Mouse (Mus musculus): ENCODE measurements around the gene Hacd2. TPM values are rescaled to one million over a fixed set of nuclear protein-coding genes. Genes with fewer than 3 reads are reported as not detected.

Hacd2 gene
- polyA plus RNA-seq, 2 experiments = 52.8 to 62.2 TPM

DNA sequence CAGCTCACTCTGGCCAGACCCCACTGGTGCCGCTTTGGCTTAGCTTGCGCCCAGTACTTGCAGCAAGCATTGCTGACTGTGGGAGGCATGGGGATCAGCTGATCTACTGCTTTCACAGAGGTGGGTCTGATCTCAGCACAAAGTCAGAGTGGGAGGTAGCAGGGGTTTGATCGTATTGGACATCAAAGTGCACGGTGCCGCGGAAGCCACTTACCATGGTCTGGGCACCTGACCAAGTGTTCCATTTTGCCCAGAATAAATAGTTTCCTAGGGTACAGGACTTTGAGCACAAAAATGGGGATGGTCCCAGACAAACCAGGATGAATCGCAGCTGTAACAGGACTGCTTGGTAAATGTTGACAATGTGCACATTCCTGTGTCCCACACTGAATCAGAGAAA is 41.2 kb upstream of the Hacd2 start:
- Histone ChIP-seq H3K4me2 (replicated peaks; ENCODE audit: low read depth, low read length, severe bottlenecking) (no peak overlapping the region), H3K4me1 (ENCODE audit: control insufficient read depth, insufficient read depth, low read length) (no peaks in the 10 kb centered on the region), H3K4me3 (replicated peaks; ENCODE audit: low read length) (no peak overlapping the region), H3K9ac (ENCODE audit: low read depth, low read length, severe bottlenecking) (no peak overlapping the region), H3K9me3 (ENCODE audit: control insufficient read depth, low read length) (no peaks in the 10 kb centered on the region), H3K27me3 (ENCODE audit: control insufficient read depth, insufficient read depth, low read length) (no peaks in the 10 kb centered on the region; the same call in 1 of the 2 replicates), H3K36me3 (ENCODE audit: control insufficient read depth, insufficient read depth, low read length) (peaks cover 4% of the 10 kb centered on the region; the same call in 1 of the 2 replicates), H3K27ac (replicated peaks; ENCODE audit: low read depth, low read length) (no peak overlapping the region)
- WGBS = 89% methylated on average over 7 of the region's 7 CpGs
- DNase-seq (ENCODE audit: low spot score) = no peak
- no peak for TF ChIP-seq POLR2A (IDR thresholded peaks at IDR 0.05; ENCODE audit: borderline replicate concordance, extremely low read depth, insufficient read depth, insufficient read length)
- no peak for ATAC-seq (ENCODE audit: low FRiP score, low read depth)

DNA sequence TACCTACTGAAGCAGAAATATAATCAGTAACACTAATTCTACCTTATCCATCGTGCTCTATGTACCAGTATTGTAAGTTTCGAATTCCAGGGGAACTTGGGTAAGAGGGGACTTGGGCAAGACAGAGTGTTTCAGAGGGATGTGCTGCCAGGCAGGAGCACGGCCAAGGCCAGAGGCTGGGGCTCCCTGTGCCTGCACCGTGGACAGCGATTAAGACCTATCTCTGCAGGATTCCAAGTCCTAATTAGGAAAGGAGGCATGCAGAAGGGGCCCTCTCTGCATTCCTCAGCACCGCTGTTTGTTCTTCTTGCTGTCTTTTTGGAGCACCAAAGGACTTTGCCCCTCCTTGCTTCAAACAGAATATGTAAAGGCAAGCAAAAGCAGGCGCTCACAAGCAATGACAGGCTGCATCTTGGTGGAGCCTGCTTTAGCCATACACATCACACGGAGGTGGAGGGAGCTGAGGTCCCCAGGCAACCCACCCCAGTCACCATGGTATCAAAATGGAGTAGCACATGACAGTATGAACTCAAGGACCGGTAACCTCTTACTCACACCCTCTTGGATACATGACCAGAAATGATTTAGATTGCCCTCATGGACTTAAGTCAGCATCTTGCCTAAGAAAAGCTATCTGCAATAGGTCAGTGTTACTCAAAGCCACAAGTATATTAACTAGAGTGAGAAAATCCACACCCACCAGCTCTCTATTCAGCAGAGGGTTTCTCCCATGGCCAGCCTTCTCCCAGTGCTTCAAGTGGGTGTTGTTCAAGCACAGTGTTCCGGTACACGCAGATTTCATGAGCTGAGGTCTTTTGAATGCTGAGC is 37.8 kb upstream of the Hacd2 start:
- Histone ChIP-seq H3K27ac (replicated peaks; ENCODE audit: low read depth, low read length) (no peak overlapping the region), H3K36me3 (ENCODE audit: control insufficient read depth, insufficient read depth, low read length) (no peaks in the 10 kb centered on the region), H3K9ac (ENCODE audit: low read depth, low read length, severe bottlenecking) (no peak overlapping the region), H3K27me3 (ENCODE audit: control insufficient read depth, insufficient read depth, low read length) (no peaks in the 10 kb centered on the region), H3K4me3 (replicated peaks; ENCODE audit: low read length) (no peak overlapping the region), H3K4me2 (replicated peaks; ENCODE audit: low read depth, low read length, severe bottlenecking) (no peak overlapping the region), H3K4me1 (ENCODE audit: control insufficient read depth, insufficient read depth, low read length) (no peaks in the 10 kb centered on the region), H3K9me3 (ENCODE audit: control insufficient read depth, low read length) (no peaks in the 10 kb centered on the region)
- whole genome bisulfite sequencing = 50% methylated on average over 11 of the region's 11 CpGs
- ATAC-seq (ENCODE audit: low FRiP score, low read depth) = no peak
- no peak for DNase-seq (ENCODE audit: low spot score)
- no peak for TF ChIP-seq POLR2A (IDR thresholded peaks at IDR 0.05; ENCODE audit: borderline replicate concordance, extremely low read depth, insufficient read depth, insufficient read length)

- WGBS = 84% methylated on average over 2 of the region's 2 CpGs
Measured at GRCm38 (mm10) chr16:34985031-34985346, 37.2 kb upstream of the Hacd2 start.

GRCm38 (mm10) chr16:34986211-34986825 is 35.9 kb upstream of the Hacd2 start:
- 89% methylated on average over 13 of the region's 13 CpGs for WGBS

More at GRCm38 (mm10) chr16:34985031-34985346, 37.2 kb upstream of the Hacd2 start:
- Histone ChIP-seq H3K36me3 (ENCODE audit: control insufficient read depth, insufficient read depth, low read length) (no peaks in the 10 kb centered on the region), H3K9me3 (ENCODE audit: control insufficient read depth, low read length) (no peaks in the 10 kb centered on the region), H3K4me3 (replicated peaks; ENCODE audit: low read length) (no peak overlapping the region), H3K27ac (replicated peaks; ENCODE audit: low read depth, low read length) (no peak overlapping the region), H3K9ac (ENCODE audit: low read depth, low read length, severe bottlenecking) (no peak overlapping the region), H3K27me3 (ENCODE audit: control insufficient read depth, insufficient read depth, low read length) (no peaks in the 10 kb centered on the region; the same call in 1 of the 2 replicates), H3K4me1 (ENCODE audit: control insufficient read depth, insufficient read depth, low read length) (no peaks in the 10 kb centered on the region), H3K4me2 (replicated peaks; ENCODE audit: low read depth, low read length, severe bottlenecking) (no peak overlapping the region)
- ATAC-seq (ENCODE audit: low FRiP score, low read depth) (no peak), DNase-seq (ENCODE audit: low spot score) (no peak)
- no peak for TF ChIP-seq POLR2A (IDR thresholded peaks at IDR 0.05; ENCODE audit: borderline replicate concordance, extremely low read depth, insufficient read depth, insufficient read length)

DNA sequence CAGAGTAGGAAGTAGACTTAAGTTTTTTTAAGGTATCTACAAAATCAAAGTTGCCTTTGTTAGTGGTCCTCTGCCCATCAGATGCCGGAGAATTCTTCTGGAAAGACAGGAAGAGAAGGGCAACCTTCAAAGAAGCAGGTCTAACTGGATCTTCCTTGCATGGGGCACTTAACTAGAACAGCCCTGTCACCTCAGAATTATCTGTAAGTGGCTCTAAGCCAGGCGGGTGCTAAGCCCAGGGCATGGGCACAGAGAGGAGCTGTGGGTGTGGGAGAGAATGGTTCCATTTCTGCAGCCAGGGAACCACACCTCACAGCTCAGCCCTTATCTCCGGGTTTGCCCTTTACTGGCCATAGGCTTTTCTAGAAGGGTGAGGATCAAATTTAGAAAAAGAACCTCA is 30.9 kb upstream of the Hacd2 start:
- Histone ChIP-seq H3K27me3 (ENCODE audit: control insufficient read depth, insufficient read depth, low read length) (no peaks in the 10 kb centered on the region; the same call in 1 of the 2 replicates), H3K9me3 (ENCODE audit: control insufficient read depth, low read length) (no peaks in the 10 kb centered on the region), H3K27ac (replicated peaks; ENCODE audit: low read depth, low read length) (no peak overlapping the region), H3K36me3 (ENCODE audit: control insufficient read depth, insufficient read depth, low read length) (no peaks in the 10 kb centered on the region), H3K4me2 (replicated peaks; ENCODE audit: low read depth, low read length, severe bottlenecking) (no peak overlapping the region), H3K4me3 (replicated peaks; ENCODE audit: low read length) (no peak overlapping the region), H3K9ac (ENCODE audit: low read depth, low read length, severe bottlenecking) (no peak overlapping the region), H3K4me1 (ENCODE audit: control insufficient read depth, insufficient read depth, low read length) (peaks cover 12% of the 10 kb centered on the region)
- DNase-seq (ENCODE audit: low spot score) (no peak), ATAC-seq (ENCODE audit: low FRiP score, low read depth) (no peak)
- no peak for TF ChIP-seq POLR2A (IDR thresholded peaks at IDR 0.05; ENCODE audit: borderline replicate concordance, extremely low read depth, insufficient read depth, insufficient read length)
- WGBS = 67% methylated on average over 3 of the region's 3 CpGs

More at GRCm38 (mm10) chr16:34986211-34986825, 35.9 kb upstream of the Hacd2 start:
- H3K36me3 ChIP-seq (ENCODE audit: control insufficient read depth, insufficient read depth, low read length) = no peaks in the 10 kb centered on the region
- H3K27me3 ChIP-seq (ENCODE audit: control insufficient read depth, insufficient read depth, low read length) = no peaks in the 10 kb centered on the region; the same call in 1 of the 2 replicates
- no peak for ATAC-seq (ENCODE audit: low FRiP score, low read depth)
- no peak overlapping the region for H3K27ac ChIP-seq (replicated peaks; ENCODE audit: low read depth, low read length)
- H3K9ac ChIP-seq (ENCODE audit: low read depth, low read length, severe bottlenecking) = no peak overlapping the region
- no peak overlapping the region for H3K4me2 ChIP-seq (replicated peaks; ENCODE audit: low read depth, low read length, severe bottlenecking)
- peaks cover 4% of the 10 kb centered on the region; the same call in 1 of the 2 replicates for H3K4me1 ChIP-seq (ENCODE audit: control insufficient read depth, insufficient read depth, low read length)
- H3K4me3 ChIP-seq (replicated peaks; ENCODE audit: low read length) = no peak overlapping the region
- no peaks in the 10 kb centered on the region for H3K9me3 ChIP-seq (ENCODE audit: control insufficient read depth, low read length)
- no peak for DNase-seq (ENCODE audit: low spot score)
- TF ChIP-seq POLR2A (IDR thresholded peaks at IDR 0.05; ENCODE audit: borderline replicate concordance, extremely low read depth, insufficient read depth, insufficient read length) = no peak
